Mouse (Mus musculus): ENCODE results near the gene Prn.

Gene Prn

DNA sequence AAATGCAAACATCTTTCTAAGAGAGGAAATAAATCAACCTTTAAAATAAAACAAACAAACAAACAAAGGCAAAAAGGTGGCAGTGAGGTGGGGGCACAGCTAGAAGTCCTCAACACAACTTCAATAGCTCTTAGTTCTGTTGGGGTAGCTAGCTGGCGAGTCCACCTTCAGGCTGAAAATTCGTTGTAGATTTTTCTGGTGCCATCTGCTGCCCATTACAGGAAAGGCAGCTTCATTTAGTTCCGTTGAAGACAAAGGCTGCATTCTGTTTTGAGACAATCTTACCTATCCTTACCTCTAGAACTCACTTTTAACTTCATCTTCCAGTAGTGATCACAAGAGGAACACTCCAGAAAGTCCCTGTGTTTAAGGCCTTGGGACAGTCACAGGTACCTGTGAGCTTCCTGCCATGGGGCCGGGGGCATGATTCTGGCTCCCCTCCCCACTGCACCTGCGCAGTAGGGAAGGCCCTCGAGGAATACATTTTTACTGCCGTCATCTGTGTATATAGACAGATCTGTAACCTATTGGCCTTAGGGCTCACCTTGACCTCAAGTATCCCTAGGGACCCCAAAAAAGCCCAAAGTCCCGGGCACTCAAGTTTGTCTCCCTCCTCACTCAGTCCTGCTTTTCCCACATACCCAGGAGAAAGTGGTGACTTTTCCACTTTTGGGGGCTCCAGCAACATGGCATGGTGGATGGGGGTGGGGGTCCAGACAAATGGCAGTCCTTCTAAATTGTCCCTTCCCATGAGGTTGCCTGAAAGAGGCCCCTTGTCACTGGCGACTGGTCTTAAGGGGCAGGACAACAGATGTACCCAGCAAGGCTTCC, 40.2 kb downstream of the Prn start:
- no peak for DNase-seq (ENCODE audit: low spot score in 2 of 2)

DNA sequence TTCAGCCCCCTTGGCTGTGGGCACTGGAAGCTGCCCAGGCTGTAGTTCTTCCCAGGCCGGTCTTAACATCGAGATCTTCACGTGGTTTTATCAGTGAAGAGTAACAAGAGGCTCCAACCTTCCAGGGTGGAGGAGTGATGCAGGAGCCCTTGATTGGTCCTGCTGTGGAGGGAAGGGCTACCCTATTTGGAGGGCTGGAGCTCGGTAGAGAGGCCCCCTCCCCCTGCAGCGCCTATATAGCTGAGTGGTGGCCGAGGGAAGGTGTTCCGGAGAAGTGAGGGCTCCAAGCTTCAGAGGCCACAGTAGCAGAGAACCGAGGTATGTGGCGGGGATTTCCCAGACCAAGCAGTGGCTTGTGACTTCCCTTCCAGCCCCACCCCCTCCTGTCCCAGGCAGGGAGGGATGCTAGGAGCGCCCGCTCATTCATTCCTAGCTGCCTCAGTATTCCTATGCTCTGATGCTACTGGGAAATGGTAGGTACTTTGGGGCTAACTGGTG, 40.9 kb downstream of the Prn start, which contains the start of gene Prnd:
Gene Prnd, plus strand, starts transcription at position 264 of the 498 bp plus-strand sequence.
- no peak for DNase-seq (ENCODE audit: low spot score in 2 of 2)

DNA sequence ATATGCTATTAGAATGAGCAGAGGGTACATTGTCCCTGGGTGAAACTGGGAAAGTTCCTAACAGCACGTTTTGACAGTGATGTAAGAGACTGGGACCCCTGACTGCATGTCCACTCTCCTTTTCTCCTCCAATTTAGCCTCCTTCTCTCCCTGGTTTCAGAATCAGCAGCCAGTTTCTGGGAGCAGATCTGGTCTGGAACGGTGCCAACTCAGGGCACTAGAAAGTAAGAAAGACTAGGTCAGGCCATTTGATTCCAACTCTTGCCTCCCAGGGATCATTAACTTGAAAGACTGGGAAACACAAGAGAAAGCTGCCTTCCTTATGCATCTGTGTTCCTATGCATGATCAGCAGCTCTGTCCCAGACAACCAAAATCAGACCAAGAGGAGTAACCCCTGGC, 42.7 kb downstream of the Prn start:
- DNase-seq (ENCODE audit: low spot score in 2 of 2): no peak

DNA sequence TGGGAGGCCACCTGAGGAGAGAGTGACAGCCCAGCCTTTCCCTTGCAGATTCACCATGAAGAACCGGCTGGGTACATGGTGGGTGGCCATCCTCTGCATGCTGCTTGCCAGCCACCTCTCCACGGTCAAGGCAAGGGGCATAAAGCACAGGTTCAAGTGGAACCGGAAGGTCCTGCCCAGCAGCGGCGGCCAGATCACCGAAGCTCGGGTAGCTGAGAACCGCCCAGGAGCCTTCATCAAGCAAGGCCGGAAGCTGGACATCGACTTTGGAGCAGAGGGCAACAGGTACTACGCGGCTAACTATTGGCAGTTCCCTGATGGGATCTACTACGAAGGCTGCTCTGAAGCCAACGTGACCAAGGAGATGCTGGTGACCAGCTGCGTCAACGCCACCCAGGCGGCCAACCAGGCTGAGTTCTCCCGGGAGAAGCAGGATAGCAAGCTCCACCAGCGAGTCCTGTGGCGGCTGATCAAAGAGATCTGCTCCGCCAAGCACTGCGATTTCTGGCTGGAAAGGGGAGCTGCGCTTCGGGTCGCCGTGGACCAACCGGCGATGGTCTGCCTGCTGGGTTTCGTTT, 43.3 kb downstream of the Prn start:
- no peak for DNase-seq (ENCODE audit: low spot score in 2 of 2)

DNA sequence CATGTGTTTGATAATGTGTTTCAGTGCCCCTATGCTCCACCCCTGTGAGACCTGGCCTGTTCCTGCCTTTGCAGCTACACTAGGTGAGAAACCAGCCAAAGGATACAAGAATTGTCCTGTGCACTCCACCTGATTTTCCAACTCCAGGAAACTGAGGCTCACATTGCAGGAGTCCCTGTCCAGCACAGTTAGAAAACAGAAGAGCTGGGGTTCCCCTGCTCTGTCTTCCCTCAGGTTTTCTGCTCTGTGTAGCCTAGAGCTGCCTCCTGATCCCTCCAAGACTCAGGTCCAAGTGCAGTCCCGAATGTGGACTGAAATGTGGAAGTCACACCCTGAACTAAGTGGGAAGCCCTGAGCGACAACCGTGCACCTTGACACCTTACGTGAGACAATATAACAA, 44.0 kb downstream of the Prn start:
- no peak for DNase-seq (ENCODE audit: low spot score in 2 of 2)

DNA sequence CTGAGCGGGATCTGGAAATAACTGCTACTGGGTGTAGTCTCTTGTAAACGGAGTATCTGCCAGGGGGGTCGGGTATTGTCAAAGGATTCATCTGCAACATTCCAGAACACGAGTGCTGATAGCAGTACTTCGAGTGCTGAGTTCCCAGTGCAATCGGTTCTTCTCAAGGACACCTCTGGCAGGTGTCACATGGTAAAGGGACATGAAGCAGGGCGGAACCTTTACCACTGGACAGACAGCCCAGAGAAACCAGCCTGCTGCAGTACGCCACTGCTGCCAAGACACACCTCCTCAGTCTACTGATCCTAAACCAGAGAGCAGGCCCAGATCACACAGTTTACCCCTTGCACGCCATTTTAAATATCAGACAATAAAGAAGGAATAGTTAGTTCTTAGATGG, 45.1 kb downstream of the Prn start:
- no peak for DNase-seq (ENCODE audit: low spot score in 2 of 2)

DNA sequence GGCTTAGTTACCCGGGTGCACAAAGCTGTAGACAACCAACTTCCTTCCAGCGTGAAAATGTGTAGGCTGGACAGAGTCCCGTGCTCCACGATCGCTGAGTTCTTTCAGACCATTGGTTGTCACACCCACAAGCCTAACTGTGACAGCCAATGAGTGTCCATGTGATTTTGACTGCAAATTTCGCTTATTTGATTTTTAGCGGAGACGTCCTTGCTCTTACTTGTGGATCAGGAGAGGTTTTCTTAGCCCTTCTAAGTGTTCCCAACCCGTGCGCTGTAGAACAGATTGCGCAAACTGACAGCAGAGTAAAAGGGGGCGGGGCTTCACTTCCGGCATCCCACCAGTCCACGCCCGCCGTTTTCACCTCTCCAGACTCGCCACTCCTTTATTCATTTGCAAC, 45.5 kb downstream of the Prn start:
- no peak for DNase-seq (ENCODE audit: low spot score in 2 of 2)

DNA sequence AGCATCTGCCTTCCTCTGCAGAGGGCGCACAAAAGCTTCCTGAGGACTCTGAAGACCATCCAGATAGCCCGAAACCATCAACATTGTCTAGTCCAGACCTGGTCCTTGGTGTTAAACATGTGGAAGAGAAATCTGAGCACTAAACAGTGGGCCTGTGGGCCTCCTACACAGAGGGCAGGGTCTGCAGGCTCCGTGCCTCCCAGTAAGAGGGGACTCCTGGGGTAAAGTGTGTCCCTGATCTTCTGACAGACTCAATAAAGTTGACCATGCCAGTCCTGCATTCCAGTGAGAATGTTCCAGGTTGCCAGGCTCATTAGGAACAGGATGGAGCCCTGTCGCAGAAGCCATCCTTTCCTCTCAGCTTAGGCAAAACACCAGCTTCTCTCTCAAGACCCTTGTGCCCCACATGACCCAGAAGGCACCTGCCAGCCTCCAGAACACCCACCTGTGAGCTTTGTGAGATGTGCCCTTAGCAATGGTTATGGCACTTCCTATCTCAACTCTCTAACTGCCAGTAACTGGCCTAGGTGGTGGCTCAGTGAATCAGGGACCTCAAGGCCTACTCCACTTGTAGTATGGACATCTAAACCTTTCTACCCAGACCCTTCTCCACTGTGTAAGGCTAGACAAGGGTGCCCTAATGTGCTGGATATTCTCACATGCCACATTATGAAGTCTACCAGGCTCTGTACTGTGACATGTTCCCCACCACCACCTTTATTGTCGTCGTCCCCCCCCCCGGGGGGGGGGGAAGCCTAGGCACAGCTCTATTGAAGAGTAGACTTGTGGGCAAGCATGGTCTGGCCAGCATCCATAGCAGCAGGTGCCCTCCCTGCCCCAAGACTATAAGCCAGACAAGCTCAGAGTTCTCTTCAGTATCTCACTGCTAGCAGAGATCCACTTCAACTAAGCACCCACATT, 46.8 kb downstream of the Prn start:
- no peak for DNase-seq (ENCODE audit: low spot score in 2 of 2)

DNA sequence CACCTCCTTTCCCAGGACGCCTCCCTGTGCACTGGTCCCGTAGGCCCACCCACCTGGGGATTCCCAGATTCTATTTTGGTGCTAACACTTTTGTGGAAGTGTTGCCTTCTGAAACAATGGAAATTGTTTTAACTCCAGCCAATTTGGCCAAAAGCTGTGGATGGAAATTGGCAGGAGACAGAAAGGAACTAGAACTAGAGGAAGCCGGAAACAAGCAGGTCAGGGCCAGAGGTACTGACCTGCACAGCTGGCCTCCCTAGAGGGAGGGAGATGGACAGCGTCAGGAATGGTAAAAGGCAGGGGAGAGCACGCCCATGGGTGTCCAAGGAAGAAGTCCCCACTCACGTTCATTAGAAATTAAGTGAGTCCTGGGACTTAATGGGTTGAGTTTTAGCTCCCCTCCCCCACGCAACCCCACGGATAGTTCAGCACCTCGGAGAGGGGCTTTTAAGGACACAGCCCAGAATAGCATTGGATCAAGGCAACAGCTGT, 48.0 kb downstream of the Prn start:
- DNase-seq (ENCODE audit: low spot score in 2 of 2): no peak

DNA sequence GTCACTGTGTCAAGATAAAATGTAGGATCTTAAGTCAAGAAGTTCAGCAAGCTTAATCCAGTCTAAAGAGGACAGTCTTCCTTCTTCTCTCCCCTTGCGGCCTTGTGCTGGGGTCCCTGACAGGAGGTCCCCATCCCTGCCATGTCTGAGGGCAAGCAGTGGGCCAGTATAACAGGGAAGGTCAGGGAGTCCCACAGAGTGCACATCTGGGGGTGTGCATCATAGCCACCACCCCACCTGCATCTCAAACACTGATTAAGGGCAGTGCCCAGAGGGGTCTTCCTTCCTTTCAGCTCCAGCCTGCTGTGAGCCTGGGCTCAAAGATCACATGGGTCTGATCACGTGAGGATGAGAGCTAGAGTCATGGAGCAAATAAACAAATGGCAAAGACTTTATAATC, 51.9 kb downstream of the Prn start:
- DNase-seq (ENCODE audit: low spot score in 2 of 2): no peak

DNA sequence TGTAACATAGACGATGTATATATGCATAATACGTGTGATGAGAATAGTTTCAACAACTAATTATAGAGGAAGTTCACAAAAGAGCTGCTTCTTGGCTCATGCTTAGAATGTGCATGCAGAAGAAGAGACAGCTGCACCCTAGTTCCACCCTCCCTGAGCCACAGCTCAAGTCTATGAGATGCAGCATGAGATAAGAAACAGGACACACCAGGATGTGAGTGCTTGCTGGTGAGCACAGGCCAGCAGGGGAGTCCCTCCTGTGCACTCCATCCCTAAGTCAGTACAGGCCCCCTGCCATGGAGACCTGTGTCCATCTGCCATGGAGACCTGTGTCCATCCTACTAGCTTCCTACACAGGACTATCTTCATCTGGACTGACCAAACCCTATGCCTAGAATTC, 60.8 kb downstream of the Prn start:
- DNase-seq (ENCODE audit: low spot score in 2 of 2): no peak

DNA sequence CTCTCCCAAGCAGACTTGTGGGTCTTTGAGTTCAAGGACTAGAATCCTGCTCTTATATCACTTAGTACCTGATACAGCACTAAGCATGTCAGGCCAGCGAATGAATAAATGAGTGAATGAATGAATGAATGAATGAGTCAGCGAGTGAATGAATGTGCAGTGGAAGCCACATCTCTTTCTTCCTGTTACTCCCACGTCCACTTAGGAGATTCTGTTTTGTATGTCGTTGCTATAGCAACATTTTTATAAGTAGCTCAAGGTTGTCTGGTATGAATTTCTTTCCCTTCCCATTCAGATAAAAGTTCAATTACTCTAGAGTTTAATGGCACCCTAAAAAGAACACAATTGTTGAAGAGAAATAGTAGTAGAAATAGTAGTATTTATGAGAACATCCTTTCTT, 61.3 kb downstream of the Prn start:
- DNase-seq (ENCODE audit: low spot score in 2 of 2): no peak

DNA sequence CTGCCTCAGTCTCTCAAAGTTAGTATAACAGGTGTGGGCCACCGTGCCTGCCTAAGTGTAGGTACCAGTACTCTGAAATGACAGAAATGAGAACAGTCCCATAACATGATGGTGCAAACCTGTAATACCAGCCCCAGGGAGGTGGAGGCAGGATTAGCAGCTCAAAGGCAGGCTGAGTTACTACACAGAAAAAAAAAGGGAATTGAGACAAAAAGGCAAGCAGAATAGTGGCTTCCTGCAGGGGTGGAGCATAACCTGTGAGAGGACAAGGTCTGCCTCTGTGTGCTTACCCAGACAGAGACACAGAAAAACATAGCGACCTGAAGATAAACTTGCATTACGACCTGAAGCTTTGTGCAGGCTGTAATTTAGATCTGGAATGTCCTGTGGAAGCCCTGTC, 66.9 kb downstream of the Prn start:
- DNase-seq (ENCODE audit: low spot score in 2 of 2): no peak

DNA sequence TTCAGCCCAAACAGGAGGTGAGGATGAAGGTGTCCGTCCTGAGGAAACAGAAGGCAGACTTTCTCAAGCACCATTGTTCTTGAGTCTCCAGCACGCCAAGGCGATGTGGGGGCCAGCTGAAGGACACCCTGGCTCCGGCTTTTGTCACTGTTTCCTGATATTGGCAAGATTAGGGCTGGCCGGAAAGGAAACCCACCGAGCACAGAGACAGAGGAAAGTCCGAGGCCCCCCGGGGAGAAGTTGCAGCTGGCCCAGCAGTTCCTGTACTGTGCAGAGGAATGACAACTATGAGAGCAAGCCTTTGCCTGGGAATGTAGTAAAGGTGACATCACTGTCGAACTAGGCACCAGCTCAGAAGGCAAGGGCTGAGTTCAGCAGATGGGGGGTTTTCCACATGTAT, 71.1 kb downstream of the Prn start:
- no peak for DNase-seq (ENCODE audit: low spot score in 2 of 2)

DNA sequence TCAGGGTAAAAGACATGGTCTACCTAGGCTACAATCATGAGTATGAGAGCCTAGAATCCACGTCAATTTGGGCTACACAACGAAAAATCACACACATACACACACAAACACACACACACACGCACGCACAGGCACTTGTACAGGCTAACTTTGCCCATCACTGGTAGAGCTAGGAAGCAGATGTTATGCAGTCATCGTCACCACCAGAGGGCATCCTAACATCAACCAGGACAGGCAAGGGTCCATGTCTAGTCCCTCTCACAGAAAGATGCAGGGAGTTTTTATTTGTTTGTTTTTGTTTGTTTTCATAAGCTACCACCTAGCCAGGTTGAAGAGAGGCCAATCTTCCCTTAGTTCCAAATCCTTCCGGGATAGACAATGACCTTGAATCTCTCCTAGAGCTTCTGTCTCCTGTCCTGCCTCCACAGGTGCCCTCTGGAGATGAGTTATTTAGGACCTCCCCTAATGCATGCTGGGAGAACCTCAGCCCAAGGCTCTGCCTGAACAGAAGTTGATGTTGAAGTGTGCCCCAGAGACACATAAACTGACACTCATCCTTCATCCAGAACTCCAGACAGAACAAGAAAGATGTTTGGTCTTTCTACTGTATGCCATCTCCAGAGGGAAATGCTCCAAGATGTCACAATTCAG, 72.9 kb downstream of the Prn start:
- no peak for DNase-seq (ENCODE audit: low spot score in 2 of 2)

DNA sequence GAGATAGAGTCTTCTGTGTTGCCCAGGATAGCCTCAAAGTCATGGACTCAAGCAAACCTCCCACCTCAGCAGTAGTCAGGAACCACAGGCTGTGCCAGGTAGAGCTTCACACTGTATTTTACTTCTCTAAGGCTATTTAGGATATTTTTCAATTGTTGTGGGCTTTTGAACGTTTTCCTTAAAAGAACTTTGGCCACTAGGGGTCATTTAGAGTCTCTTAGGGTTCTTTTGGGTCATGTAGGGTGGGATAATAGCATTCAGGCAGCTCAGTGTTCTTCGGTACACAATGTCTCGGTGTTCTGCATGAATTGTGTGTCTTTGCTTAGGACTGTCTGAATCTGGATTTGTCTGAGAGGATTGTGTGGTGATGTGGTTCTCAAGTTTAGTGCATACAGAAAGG, 78.2 kb downstream of the Prn start:
- no peak for DNase-seq (ENCODE audit: low spot score in 2 of 2)

DNA sequence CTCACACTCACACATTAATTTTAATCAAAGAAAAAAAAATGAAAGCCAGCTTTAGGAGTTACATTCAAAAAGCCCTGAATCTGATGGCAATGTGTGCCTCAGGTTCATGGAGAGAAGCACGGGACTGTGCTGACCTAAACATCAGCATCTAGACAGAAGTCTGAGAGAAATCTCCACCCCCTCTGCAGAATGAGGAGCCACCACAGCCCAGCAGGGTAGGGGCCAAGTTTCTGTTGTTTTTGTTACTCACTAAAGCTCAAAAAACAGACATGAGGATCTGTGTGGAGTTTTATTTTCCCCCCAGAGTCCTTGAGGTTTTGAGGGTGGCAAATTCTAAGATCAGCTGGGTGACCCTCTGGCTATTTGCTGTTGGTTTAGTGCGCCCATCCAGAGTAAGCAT, 78.8 kb downstream of the Prn start:
- DNase-seq (ENCODE audit: low spot score in 2 of 2): no peak

DNA sequence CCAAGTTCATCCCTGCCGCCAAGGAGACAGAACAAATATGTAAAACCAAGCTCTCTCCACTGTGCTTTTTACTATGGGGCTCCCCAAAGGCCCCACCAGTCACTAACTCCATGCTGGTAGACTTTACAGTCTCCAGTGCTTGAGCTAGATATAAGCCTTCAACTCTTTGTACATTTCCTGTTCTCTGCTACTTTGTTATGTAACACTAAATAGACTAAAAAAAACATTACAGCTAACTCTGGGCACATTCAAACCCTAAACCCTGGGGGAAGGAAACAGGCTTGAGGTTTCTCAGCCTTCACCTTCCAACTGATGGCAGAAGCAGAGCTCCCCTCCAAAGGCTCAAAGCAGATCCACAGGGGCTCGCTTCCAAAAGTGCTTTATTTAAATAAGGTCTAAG, 82.7 kb downstream of the Prn start:
- no peak for DNase-seq (ENCODE audit: low spot score in 2 of 2)

DNA sequence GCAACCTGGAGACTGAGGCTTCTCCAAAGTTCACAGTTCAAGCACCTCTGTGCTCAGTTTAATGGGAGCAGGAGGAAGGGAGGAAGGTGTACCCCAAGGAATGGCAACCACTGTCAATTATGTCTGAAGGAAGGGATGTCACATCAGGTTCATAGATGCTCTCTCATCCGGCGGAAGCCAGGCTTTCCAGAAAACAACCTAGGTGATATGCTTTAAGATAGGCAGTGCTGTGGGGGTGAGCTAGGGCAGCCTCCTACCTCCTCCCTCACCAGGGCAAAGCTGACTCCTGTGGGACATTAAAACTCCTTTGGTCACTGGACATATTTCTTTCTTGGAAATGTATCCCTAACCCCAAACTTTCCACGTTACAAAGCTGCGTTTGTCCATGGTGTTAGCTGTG, 83.4 kb downstream of the Prn start:
- no peak for DNase-seq (ENCODE audit: low spot score in 2 of 2)

DNA sequence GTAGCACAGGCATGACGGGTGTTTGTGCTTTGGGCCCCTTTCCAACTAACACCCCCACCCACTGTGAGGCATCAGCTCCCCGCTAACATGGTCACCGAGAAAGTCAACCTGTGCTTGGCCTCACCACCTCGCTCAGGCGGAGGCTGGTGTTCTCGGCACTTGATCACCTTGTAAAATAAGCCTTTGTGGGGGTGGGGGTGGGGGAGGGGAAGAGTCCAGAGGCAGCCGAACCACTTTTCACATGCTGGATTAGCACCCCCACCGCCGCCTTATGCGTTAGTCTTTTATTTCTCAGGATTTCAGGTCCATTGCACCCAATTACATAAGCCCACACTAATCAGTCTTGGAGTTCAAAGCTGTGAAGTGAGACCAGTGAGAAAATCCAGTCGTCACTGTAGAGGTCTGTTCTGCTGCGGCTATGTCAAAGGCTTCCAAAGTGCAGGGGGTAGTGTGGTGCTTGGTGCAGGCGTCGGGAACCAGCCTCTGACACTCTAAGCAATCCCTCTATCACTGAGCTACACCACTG, 83.9 kb downstream of the Prn start:
- DNase-seq (ENCODE audit: low spot score in 2 of 2): no peak

DNA sequence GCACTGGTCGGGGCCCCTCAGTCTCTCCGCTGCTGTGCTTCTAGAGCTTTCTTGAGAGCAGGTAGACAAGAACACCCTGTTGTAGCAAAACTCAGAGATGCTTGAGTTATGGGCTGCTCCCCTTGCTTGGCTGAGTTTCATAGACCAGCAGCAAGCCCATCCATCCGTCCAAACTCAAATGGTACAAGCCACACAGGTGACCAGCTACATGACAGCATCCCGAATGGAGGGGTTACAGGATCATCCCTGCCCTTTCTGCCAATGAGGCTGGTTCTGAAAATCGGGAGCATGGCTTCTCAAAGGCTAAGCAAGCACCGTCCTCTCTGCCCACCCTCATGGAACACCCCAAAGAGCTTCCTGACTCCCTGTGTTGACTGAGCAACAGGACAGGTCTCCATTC, 85.2 kb downstream of the Prn start:
- DNase-seq (ENCODE audit: low spot score in 2 of 2): no peak
